Mouse (Mus musculus): ENCODE results near the gene Ccdc167. TPM values are rescaled to one million over a fixed set of nuclear protein-coding genes. Genes with fewer than 3 reads are reported as not detected.

The Ccdc167 gene
- polyA plus RNA-seq, 1 experiment: 11.9 TPM

DNA sequence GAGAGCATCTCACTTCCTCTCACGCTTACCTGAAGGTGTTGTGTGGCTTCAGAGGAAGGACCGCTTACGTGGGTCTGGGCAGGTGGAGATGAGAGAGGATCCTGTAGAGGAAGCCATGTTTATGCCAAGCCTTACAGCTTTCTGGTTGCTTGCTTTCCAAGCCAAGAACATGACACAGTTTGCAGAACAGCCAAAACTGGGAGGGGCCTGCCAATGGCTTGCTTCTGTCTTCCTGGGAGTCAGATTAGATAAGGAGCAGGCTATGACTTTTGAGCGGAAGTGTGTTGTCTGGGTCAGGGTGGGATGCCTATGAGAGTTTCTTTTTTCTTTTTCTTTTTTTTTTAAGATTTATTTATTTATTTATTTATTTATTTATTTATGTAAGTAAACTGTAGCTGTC, 79.5 kb downstream of the Ccdc167 start:
- no peak for TF ChIP-seq MYOD1 (IDR thresholded peaks at IDR 0.05; ENCODE audit: control insufficient read depth, insufficient read length, low read depth)
- TF ChIP-seq CEBPB (IDR thresholded peaks at IDR 0.05; ENCODE audit: low read depth): no peak
- TF ChIP-seq FOSL1 (IDR thresholded peaks at IDR 0.05; ENCODE audit: insufficient read depth, low read length, poor library complexity, severe bottlenecking): no peak
- TF ChIP-seq MYOG (IDR thresholded peaks at IDR 0.05; ENCODE audit: control insufficient read depth, extremely low read depth, insufficient read length): no peak
- no peak for TF ChIP-seq CTCF (IDR thresholded peaks at IDR 0.05; ENCODE audit: control insufficient read depth, insufficient read depth, insufficient read length)
- TF ChIP-seq USF1 (IDR thresholded peaks at IDR 0.05; ENCODE audit: low read depth): no peak
- no peak for TF ChIP-seq MAX (IDR thresholded peaks at IDR 0.05)
- no peaks in the 10 kb centered on the region for H3K79me2 ChIP-seq (ENCODE audit: control insufficient read depth, insufficient read depth)
- no peaks in the 10 kb centered on the region for H3K27me3 ChIP-seq (ENCODE audit: control insufficient read depth, insufficient read depth, insufficient read length)
- no peaks in the 10 kb centered on the region for H3K79me3 ChIP-seq (ENCODE audit: low read depth)
- H3ac ChIP-seq (ENCODE audit: control insufficient read depth, insufficient read length, low read depth): no peak overlapping the region
- peaks cover 69% of the 10 kb centered on the region for H3K36me3 ChIP-seq (ENCODE audit: control insufficient read depth, insufficient read depth)
- no peak overlapping the region for H3K4me3 ChIP-seq (ENCODE audit: insufficient read depth, poor library complexity, severe bottlenecking)

Other genes with a start within 250 kb of the Ccdc167 start
- 4.8 TPM for gene Pim1, start 226.3 kb downstream of the Ccdc167 start, polyA plus RNA-seq (2012; fragmentation: generic; extraction: Trizol)
- gene Gm17657, start 167.4 kb downstream of the Ccdc167 start, polyA plus RNA-seq (2012; fragmentation: generic; extraction: Trizol): not detected
- 7.9 TPM for gene Tbc1d22b, start 167.3 kb downstream of the Ccdc167 start, polyA plus RNA-seq (2012; fragmentation: generic; extraction: Trizol)
- gene Tmem217, start 164.7 kb downstream of the Ccdc167 start, polyA plus RNA-seq (2012; fragmentation: generic; extraction: Trizol): not detected
- gene Rnf8, start 102.3 kb downstream of the Ccdc167 start, polyA plus RNA-seq (2012; fragmentation: generic; extraction: Trizol): 22.7 TPM
- gene Gm28043, start 102.2 kb downstream of the Ccdc167 start, polyA plus RNA-seq (2012; fragmentation: generic; extraction: Trizol): 0.54 TPM
- gene Cmtr1, start 56.4 kb downstream of the Ccdc167 start, polyA plus RNA-seq (2012; fragmentation: generic; extraction: Trizol): 33.4 TPM

All from C2C12 (cell line).